Mouse (Mus musculus) hindbrain, embryonic 16.5 days (tissue): ENCODE measurements around the gene Arcn1. TPM values are rescaled to one million over a fixed set of nuclear protein-coding genes. Genes with fewer than 3 reads are reported as not detected.

Experiments
- polyA plus RNA-seq: library from polyadenylated mRNA; unstranded; fragments of >200 nt; fragmentation: Nextera tagmentation; extraction: Ambion mirVana; gene quantifications from 2 replicates; pipeline ENCODE4 v1.2.1, GENCODE M21; 2015

Gene Arcn1
- polyA plus RNA-seq, 1 experiment from 2014 or later = 130 TPM

Other genes starting within 250 kb of the Arcn1 start
- gene Cxcr5, start 206.0 kb downstream of the Arcn1 start, polyA plus RNA-seq = not detected in 2 replicates
- 12.5 and 14.6 TPM in 2 replicates for gene Ddx6, start 163.0 kb downstream of the Arcn1 start, polyA plus RNA-seq
- gene Treh, start 94.6 kb downstream of the Arcn1 start, polyA plus RNA-seq = not detected in 2 replicates
- gene Phldb1, start 32.6 kb downstream of the Arcn1 start, polyA plus RNA-seq = 37.4 and 44.2 TPM in 2 replicates
- 152 and 160 TPM in 2 replicates for gene Ift46, start 63 bp upstream of the Arcn1 start, polyA plus RNA-seq
- gene Tmem25, start 31.5 kb upstream of the Arcn1 start, polyA plus RNA-seq = 23.5 and 24.8 TPM in 2 replicates
- gene Ttc36, start 35.2 kb upstream of the Arcn1 start, polyA plus RNA-seq = not detected in 2 replicates
- 14.4 and 16.4 TPM in 2 replicates for gene Kmt2a, start 113.5 kb upstream of the Arcn1 start, polyA plus RNA-seq
- gene Atp5l, start 152.9 kb upstream of the Arcn1 start, polyA plus RNA-seq = 711 and 802 TPM in 2 replicates
- gene Ube4a, start 197.8 kb upstream of the Arcn1 start, polyA plus RNA-seq = 31.8 and 35.0 TPM in 2 replicates
- gene Cd3g, start 212.6 kb upstream of the Arcn1 start, polyA plus RNA-seq = not detected in 2 replicates
- not detected in 2 replicates for gene Cd3d, start 213.9 kb upstream of the Arcn1 start, polyA plus RNA-seq
- gene Cd3e, start 241.8 kb upstream of the Arcn1 start, polyA plus RNA-seq = 0.15 and 0.19 TPM in 2 replicates